ENCODE assay signal across 17 mouse cellular contexts in genomic region chr3:138454711-138455435, GRCm38 (mm10). TPM values are rescaled to one million over a fixed set of nuclear protein-coding genes. Genes with fewer than 3 reads are reported as not detected.
"Had no signal": no experiment of that assay in that cellular context is flagged by ENCODE, and none has a peak within 500 bp of the region (broad histone marks: within the 10 kb centered on the region; RNA-seq: fewer than 3 reads in every experiment).

No protein-coding gene starts in this region.

- ATAC-seq: inflammation-experienced regulatory T-cells, adult 6 months; intestine, postnatal 0 days had no signal

- H3K4me2 ChIP-seq: limb, embryonic 15.5 days; liver, embryonic 13.5 days; neural tube, embryonic 12.5 days had no signal

- H3K9me3 ChIP-seq: limb, embryonic 15.5 days; liver, embryonic 13.5 days; neural tube, embryonic 12.5 days had no signal

- H3K4me3 ChIP-seq: left cerebral cortex, adult 2 months; limb, embryonic 15.5 days; liver, embryonic 13.5 days; neural tube, embryonic 12.5 days had no signal

- H3K4me1 ChIP-seq: limb, embryonic 15.5 days; liver, embryonic 13.5 days; neural tube, embryonic 12.5 days had no signal

- H3K9ac ChIP-seq: limb, embryonic 15.5 days; liver, embryonic 13.5 days; neural tube, embryonic 12.5 days had no signal

- DNase-seq: liver, embryonic 13.5 days; lung, adult 18-20 months; midbrain, embryonic 14.5 days; thymus, postnatal 14 days had no signal

- H3K27me3 ChIP-seq: limb, embryonic 15.5 days; liver, embryonic 13.5 days; neural tube, embryonic 12.5 days had no signal

- H3K27ac ChIP-seq: kidney, postnatal 0 days; left cerebral cortex, adult 2 months; limb, embryonic 15.5 days; liver, embryonic 13.5 days; neural tube, embryonic 12.5 days; stomach, postnatal 0 days had no signal

RNA-seq across cellular contexts. Expression of gene Adh4, which starts 39.6 kb away (rescaled TPM):
- total RNA-seq: layer of hippocampus, postnatal 25 days; left cerebral cortex, adult 2 months; left cerebral cortex, postnatal 25 days; megakaryocyte progenitor cell, adult 5-6 weeks; monocyte, adult 5-6 weeks; neutrophil, adult 5-6 weeks had no signal
- polyA plus RNA-seq: kidney, postnatal 0 days; limb, embryonic 11.5 days; liver, embryonic 13.5 days; midbrain, embryonic 14.5 days; neural tube, embryonic 12.5 days; stomach, postnatal 0 days had no signal
